Mouse (Mus musculus) E14TG2a.4 (cell line): Measurements from ENCODE around the gene Arid2.

Source experiments
- H3K27me3 ChIP-seq: 2 replicates; pipeline ENCODE4 v1.6.1; 2014; ENCODE audit warnings: low read length, control low read depth; ENCODE audit not compliant: insufficient read depth
- H3K36me3 ChIP-seq: 2 replicates; pipeline ENCODE4 v1.6.1; 2014; ENCODE audit warnings: low read length, control low read depth; ENCODE audit not compliant: insufficient read depth
- H3K4me1 ChIP-seq: replicated peaks from 2 replicates; pipeline ENCODE4 v1.6.1; 2014; ENCODE audit warnings: low read depth, low read length, control low read depth
- H3K4me3 ChIP-seq: replicated peaks from 2 replicates; pipeline ENCODE4 v1.5.1; 2014; ENCODE audit warnings: mild to moderate bottlenecking, low read length
- H3K9me3 ChIP-seq: 2 replicates; pipeline ENCODE4 v1.6.1; 2014; ENCODE audit warnings: low read length, control low read depth
- CTCF ChIP-seq: conservative IDR thresholded peaks from 2 replicates; pipeline ENCODE4 v1.5.1; 2014; ENCODE audit warnings: low read length
- NANOG ChIP-seq: IDR thresholded peaks from 2 replicates; pipeline ENCODE4 v1.6.1; 2014; ENCODE audit warnings: borderline replicate concordance, low read length, mixed read lengths
- POU5F1 ChIP-seq: IDR thresholded peaks from 2 replicates; pipeline ENCODE4 v1.6.1; 2014; ENCODE audit warnings: low read length, borderline replicate concordance

Arid2 gene

GRCm38 (mm10) chr15:96372628-96373027 lies 85.3 kb downstream of the Arid2 start:
- Histone ChIP-seq H3K4me1 (peaks cover 17% of the 10 kb centered on the region), H3K36me3 (peaks cover 91% of the 10 kb centered on the region), H3K9me3 (no peaks in the 10 kb centered on the region), H3K4me3 (no peak overlapping the region), H3K27me3 (no peaks in the 10 kb centered on the region)
- TF ChIP-seq NANOG: no peak
- TF ChIP-seq POU5F1: no peak
- no peak for TF ChIP-seq CTCF

GRCm38 (mm10) chr15:96373161-96373560 lies 85.8 kb downstream of the Arid2 start:
- Histone ChIP-seq H3K9me3 (no peaks in the 10 kb centered on the region), H3K27me3 (no peaks in the 10 kb centered on the region), H3K4me1 (peaks cover 17% of the 10 kb centered on the region), H3K36me3 (peaks cover 91% of the 10 kb centered on the region), H3K4me3 (no peak overlapping the region)
- TF ChIP-seq NANOG (no peak), POU5F1 (no peak)

- Histone ChIP-seq H3K4me1 (peaks cover 4% of the 10 kb centered on the region), H3K9me3 (no peaks in the 10 kb centered on the region), H3K36me3 (peaks cover 73% of the 10 kb centered on the region), H3K27me3 (no peaks in the 10 kb centered on the region), H3K4me3 (no peak overlapping the region)
- TF ChIP-seq POU5F1: no peak
- TF ChIP-seq CTCF: no peak
- TF ChIP-seq NANOG: no peak
These were observed 88.9 kb downstream of the Arid2 start for GRCm38 (mm10) chr15:96376214-96376613.

GRCm38 (mm10) chr15:96377263-96377662 lies 89.9 kb downstream of the Arid2 start:
- no peak overlapping the region for H3K4me3 ChIP-seq
- peaks cover 70% of the 10 kb centered on the region for H3K36me3 ChIP-seq
- no peaks in the 10 kb centered on the region for H3K27me3 ChIP-seq
- H3K4me1 ChIP-seq: no peaks in the 10 kb centered on the region
- TF ChIP-seq NANOG (no peak), CTCF (no peak), POU5F1 (no peak)
- H3K9me3 ChIP-seq: no peaks in the 10 kb centered on the region

- H3K4me3 ChIP-seq: no peak overlapping the region
- TF ChIP-seq CTCF: no peak
- TF ChIP-seq NANOG: no peak
- no peak for TF ChIP-seq POU5F1
- H3K36me3 ChIP-seq: peaks cover 70% of the 10 kb centered on the region
These were observed 90.4 kb downstream of the Arid2 start for GRCm38 (mm10) chr15:96377701-96378100.

GRCm38 (mm10) chr15:96382223-96382622 lies 94.9 kb downstream of the Arid2 start:
- H3K4me3 ChIP-seq: no peak overlapping the region
- H3K9me3 ChIP-seq: no peaks in the 10 kb centered on the region
- H3K27me3 ChIP-seq: no peaks in the 10 kb centered on the region
- no peaks in the 10 kb centered on the region for H3K4me1 ChIP-seq
- peaks cover 61% of the 10 kb centered on the region for H3K36me3 ChIP-seq
- TF ChIP-seq CTCF: no peak
- no peak for TF ChIP-seq NANOG
- no peak for TF ChIP-seq POU5F1

More at GRCm38 (mm10) chr15:96377701-96378100, 90.4 kb downstream of the Arid2 start:
- Histone ChIP-seq H3K9me3 (no peaks in the 10 kb centered on the region), H3K27me3 (no peaks in the 10 kb centered on the region), H3K4me1 (no peaks in the 10 kb centered on the region)

GRCm38 (mm10) chr15:96388565-96388964 lies 101.2 kb downstream of the Arid2 start:
- H3K9me3 ChIP-seq: no peaks in the 10 kb centered on the region
- TF ChIP-seq POU5F1 (no peak), NANOG (no peak), CTCF (no peak)
- no peaks in the 10 kb centered on the region for H3K27me3 ChIP-seq
- no peak overlapping the region for H3K4me3 ChIP-seq
- peaks cover 10% of the 10 kb centered on the region; the same call in 1 of the 2 replicates for H3K4me1 ChIP-seq
- H3K36me3 ChIP-seq: peaks cover 50% of the 10 kb centered on the region

- peaks cover 19% of the 10 kb centered on the region; the same call in 1 of the 2 replicates for H3K4me1 ChIP-seq
- peaks cover 70% of the 10 kb centered on the region for H3K36me3 ChIP-seq
- TF ChIP-seq POU5F1 (no peak), CTCF (0 out of 2 replicates have a peak, but pooled peaks have one; percentile 16), NANOG (no peak)
- H3K9me3 ChIP-seq: no peaks in the 10 kb centered on the region
- no peak overlapping the region for H3K4me3 ChIP-seq
- H3K27me3 ChIP-seq: no peaks in the 10 kb centered on the region
These were observed 105.6 kb downstream of the Arid2 start for GRCm38 (mm10) chr15:96392878-96393277.

GRCm38 (mm10) chr15:96395071-96395470 lies 107.8 kb downstream of the Arid2 start:
- TF ChIP-seq NANOG: no peak
- no peak for TF ChIP-seq CTCF
- TF ChIP-seq POU5F1: no peak
- H3K27me3 ChIP-seq: no peaks in the 10 kb centered on the region
- H3K4me1 ChIP-seq: peaks cover 8% of the 10 kb centered on the region; the same call in 1 of the 2 replicates
- H3K4me3 ChIP-seq: no peak overlapping the region
- no peaks in the 10 kb centered on the region for H3K9me3 ChIP-seq
- peaks cover 75% of the 10 kb centered on the region for H3K36me3 ChIP-seq
